9 mouse cellular contexts compared by ENCODE assay signal in the genomic region with DNA sequence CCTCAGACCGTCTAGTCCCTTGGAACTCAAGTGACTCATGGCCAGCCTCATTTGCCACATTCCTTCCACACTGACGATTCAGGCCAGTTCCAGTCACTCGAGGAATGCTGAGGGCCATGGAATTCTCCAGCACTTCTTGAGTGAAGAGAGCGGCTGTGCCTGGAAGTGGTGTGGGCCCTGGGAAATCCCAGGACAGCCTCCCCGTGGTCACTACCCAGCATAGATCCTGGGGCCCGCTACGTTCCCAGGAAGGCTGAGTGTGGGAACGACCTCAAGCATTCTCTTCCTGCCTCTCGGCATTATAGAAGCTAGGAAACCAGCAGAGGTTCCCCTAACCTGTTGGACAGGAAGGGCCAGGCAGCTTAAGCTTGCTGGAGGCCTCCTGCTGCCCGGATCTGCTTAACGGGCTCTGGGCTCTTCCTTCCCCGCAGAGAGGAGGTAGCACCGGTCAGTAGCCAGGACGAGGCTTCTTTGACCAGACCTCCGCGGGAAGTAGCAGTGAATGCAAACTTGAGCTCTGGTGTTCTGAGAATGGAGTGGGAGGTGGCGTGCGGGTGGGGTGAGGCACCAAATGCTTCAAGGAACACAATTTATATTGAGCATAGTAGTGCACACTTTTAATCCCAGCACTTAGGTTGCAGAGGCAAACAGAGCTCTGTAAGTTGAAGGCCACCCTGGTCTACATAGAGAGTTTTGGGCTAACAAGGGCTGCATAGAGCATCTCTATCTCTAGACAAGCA.
DNase-seq lines count a peak whose midpoint lies in the region; ATAC-seq and TF ChIP-seq lines count a peak whose summit lies in the region.
"Had no signal": no experiment of that assay in that cellular context is flagged by ENCODE, and none has a peak within 500 bp of the region (broad histone marks: within the 10 kb centered on the region; RNA-seq: fewer than 3 reads in every experiment).

No protein-coding gene starts in this region.

- no peak overlapping the region for H3K27ac ChIP-seq in limb, embryonic 11.5 days (replicated peaks; ENCODE audit: low read depth, low read length)
- H3K27ac ChIP-seq in neural tube, embryonic 13.5 days (replicated peaks): no peak overlapping the region
- no peak overlapping the region for H3K27ac ChIP-seq in cerebellum, adult 2 months (ENCODE audit: insufficient read depth, low read length)
- H3K27ac ChIP-seq: macrophage had no signal

- peak overlapping the region; percentile 40 for H3K9ac ChIP-seq in limb, embryonic 11.5 days (ENCODE audit: low read length)
- H3K9ac ChIP-seq in neural tube, embryonic 13.5 days: no peak overlapping the region

- 0 out of 2 replicates have a peak, but pooled peaks have one; percentile 12 for ATAC-seq in granulocyte monocyte progenitor cell, adult 5-6 weeks (replicated peaks; ENCODE audit: poor library complexity, severe bottlenecking)
- no peak for ATAC-seq in limb, embryonic 11.5 days (ENCODE audit: insufficient number of reproducible peaks, low FRiP score, low TSS enrichment, low read depth)
- no peak for ATAC-seq in neural tube, embryonic 13.5 days (ENCODE audit: low read depth)

- H3K4me3 ChIP-seq in limb, embryonic 11.5 days (ENCODE audit: low read depth, low read length): no peak overlapping the region
- no peak overlapping the region for H3K4me3 ChIP-seq in neural tube, embryonic 13.5 days
- no peak overlapping the region for H3K4me3 ChIP-seq in cerebellum, adult 2 months (replicated peaks; ENCODE audit: insufficient read depth, low read depth, low read length)

- TF ChIP-seq CTCF in cerebellum, adult 2 months (IDR thresholded peaks at IDR 0.05; ENCODE audit: borderline replicate concordance, insufficient read depth, low read depth, low read length): no peak

- no peaks in the 10 kb centered on the region for H3K9me3 ChIP-seq in limb, embryonic 11.5 days (ENCODE audit: control insufficient read depth, low read length)
- H3K9me3 ChIP-seq in neural tube, embryonic 13.5 days: no peaks in the 10 kb centered on the region

- peak; percentile 43 to 63 for DNase-seq in adrenal gland, adult (ENCODE audit: inconsistent age in 2 of 2, low spot score in 1 of 2)
- DNase-seq in adrenal gland, adult 8-10 months: no peak
- DNase-seq in 3134 (ENCODE audit: extremely low read depth, insufficient read length, low spot score): peak; percentile 80
- peak; percentile 28 for DNase-seq in limb, embryonic 11.5 days (ENCODE audit: low spot score)
- DNase-seq in cerebellum, adult 9-11 months: no peak
- no peak for DNase-seq in cerebellum, adult 2 months

- no peaks in the 10 kb centered on the region for H3K27me3 ChIP-seq in limb, embryonic 11.5 days (ENCODE audit: control insufficient read depth, insufficient read depth, low read length)
- no peaks in the 10 kb centered on the region for H3K27me3 ChIP-seq in neural tube, embryonic 13.5 days
- H3K27me3 ChIP-seq in cerebellum, adult 2 months (ENCODE audit: control insufficient read depth, insufficient read depth, low read length): no peaks in the 10 kb centered on the region

- 20% methylated on average over 18 of the region's 18 CpGs for WGBS in limb, embryonic 11.5 days
- WGBS in neural tube, embryonic 13.5 days: 26% methylated on average over 18 of the region's 18 CpGs
- WGBS in cerebellum, adult 2 months: 27% methylated on average over 18 of the region's 18 CpGs

- TF ChIP-seq POLR2A in cerebellum, adult 2 months (IDR thresholded peaks at IDR 0.05; ENCODE audit: borderline replicate concordance, insufficient read depth, low read length): no peak

- H3K36me3 ChIP-seq in limb, embryonic 11.5 days (ENCODE audit: control insufficient read depth, insufficient read depth, low read length): no peaks in the 10 kb centered on the region
- no peaks in the 10 kb centered on the region for H3K36me3 ChIP-seq in neural tube, embryonic 13.5 days

- peaks cover 4% of the 10 kb centered on the region for H3K4me1 ChIP-seq in limb, embryonic 11.5 days (ENCODE audit: control insufficient read depth, insufficient read depth, low read length)
- H3K4me1 ChIP-seq in neural tube, embryonic 13.5 days (replicated peaks): no peaks in the 10 kb centered on the region
- H3K4me1 ChIP-seq in cerebellum, adult 2 months (ENCODE audit: control insufficient read depth, insufficient read depth, low read length): no peaks in the 10 kb centered on the region

- H3K4me2 ChIP-seq in limb, embryonic 11.5 days (ENCODE audit: low read depth, severe bottlenecking): peak overlapping the region; percentile 16
- 0 out of 2 replicates have a peak overlapping the region, but pooled peaks have one; percentile 1 for H3K4me2 ChIP-seq in neural tube, embryonic 13.5 days

Comparison
In these comparisons a context has a peak if more than half of its experiments do, and no peak if none do; other contexts are left out.
1. DNase-seq: peak in adrenal gland, adult (2 of 2), 3134 (single experiment) and limb, embryonic 11.5 days (single experiment); none in adrenal gland, adult 8-10 months (single experiment), cerebellum, adult 9-11 months (single experiment) and cerebellum, adult 2 months (0 of 2).